Mouse (Mus musculus) limb, embryonic 10.5 days (tissue): ENCODE measurements at regions not wholly inside any gene's neighbourhood (a gene's known extent, or its start where the extent isn't known, plus 50 kb on each side); places are given as distances from the start of the nearest gene placed in this dataset.

ENCODE experiments used
- DNase-seq: peaks from one replicate; pipeline ENCODE4 v3.0.0-alpha.2; 2017; ENCODE audit warnings: low spot score
- H3K27ac ChIP-seq: fragments of 300-500 bp; sonication (generic); 2 replicates; pipeline ENCODE4 v1.5.1; 2016; ENCODE audit warnings: mild to moderate bottlenecking
- H3K27me3 ChIP-seq: fragments of 300-500 bp; sonication (generic); 2 replicates; pipeline ENCODE4 v1.6.1; 2016; ENCODE audit warnings: low read depth, mild to moderate bottlenecking; ENCODE audit not compliant: poor library complexity, severe bottlenecking
- H3K36me3 ChIP-seq: fragments of 300-500 bp; sonication (generic); 2 replicates; pipeline ENCODE4 v1.6.1; 2016; ENCODE audit warnings: mild to moderate bottlenecking, moderate library complexity
- H3K4me1 ChIP-seq: fragments of 300-500 bp; sonication (generic); 2 replicates; pipeline ENCODE4 v1.6.1; 2016
- H3K4me3 ChIP-seq: fragments of 300-500 bp; sonication (generic); 2 replicates; pipeline ENCODE4 v1.5.1; 2016; ENCODE audit warnings: mild to moderate bottlenecking, moderate library complexity
- H3K9me3 ChIP-seq: fragments of 300-500 bp; sonication (generic); replicated peaks from 2 replicates; pipeline ENCODE4 v1.6.1; 2016; ENCODE audit warnings: mild to moderate bottlenecking
- WGBS: fragments of 180-500 bp; shearing (Covaris S2); methylation state at CpG from one replicate; pipeline ENCODE4 v1.1.7; 2016; 5-methylcytosine and 5-hydroxymethylcytosine counted together

GRCm38 (mm10) chrX:99582611-99583010 is 111.5 kb upstream of the Pja1 start:
- H3K4me3 ChIP-seq = no peak overlapping the region
- no peaks in the 10 kb centered on the region for H3K9me3 ChIP-seq
- 94% methylated on average over 9 of the region's 9 CpGs for WGBS
- H3K27ac ChIP-seq = no peak overlapping the region
- peaks cover 97% of the 10 kb centered on the region for H3K27me3 ChIP-seq
- peaks cover 48% of the 10 kb centered on the region for H3K4me1 ChIP-seq
- H3K36me3 ChIP-seq = no peaks in the 10 kb centered on the region
- DNase-seq = no peak

- Histone ChIP-seq H3K27ac (peak overlapping the region; percentile 79), H3K36me3 (no peaks in the 10 kb centered on the region), H3K27me3 (peaks cover 97% of the 10 kb centered on the region), H3K9me3 (no peaks in the 10 kb centered on the region), H3K4me3 (no peak overlapping the region), H3K4me1 (peaks cover 50% of the 10 kb centered on the region)
- 27% methylated on average over 10 of the region's 10 CpGs for WGBS
- DNase-seq = no peak
Measured at GRCm38 (mm10) chrX:99581632-99582466, 110.8 kb upstream of the Pja1 start.

- no peaks in the 10 kb centered on the region for H3K36me3 ChIP-seq
- H3K9me3 ChIP-seq = no peaks in the 10 kb centered on the region
- peak; percentile 57 for DNase-seq
- WGBS = 12% methylated on average over 4 of the region's 4 CpGs
- peak overlapping the region; percentile 77 for H3K27ac ChIP-seq
- H3K4me3 ChIP-seq = no peak overlapping the region
- peaks cover 94% of the 10 kb centered on the region for H3K27me3 ChIP-seq
- peaks cover 62% of the 10 kb centered on the region for H3K4me1 ChIP-seq
Measured at GRCm38 (mm10) chrX:99579206-99579605, 108.1 kb upstream of the Pja1 start.

GRCm38 (mm10) chrX:99578796-99579195 is 107.7 kb upstream of the Pja1 start:
- Histone ChIP-seq H3K4me1 (peaks cover 66% of the 10 kb centered on the region), H3K27me3 (peaks cover 94% of the 10 kb centered on the region), H3K27ac (peak overlapping the region; percentile 77), H3K36me3 (no peaks in the 10 kb centered on the region), H3K4me3 (no peak overlapping the region), H3K9me3 (no peaks in the 10 kb centered on the region)
- WGBS = 25% methylated on average over 2 of the region's 2 CpGs
- no peak for DNase-seq

- no peak overlapping the region for H3K4me3 ChIP-seq
- peaks cover 97% of the 10 kb centered on the region for H3K27me3 ChIP-seq
- H3K9me3 ChIP-seq = no peaks in the 10 kb centered on the region
- H3K4me1 ChIP-seq = peaks cover 58% of the 10 kb centered on the region
- H3K27ac ChIP-seq = peak overlapping the region; percentile 74; the same call in 1 of the 2 replicates
- DNase-seq = no peak
- WGBS = 54% methylated on average over 5 of the region's 5 CpGs
- H3K36me3 ChIP-seq = no peaks in the 10 kb centered on the region
Measured at GRCm38 (mm10) chrX:99575105-99575504, 104.0 kb upstream of the Pja1 start.

- H3K4me3 ChIP-seq = peak overlapping the region; percentile 32
- DNase-seq = peak; percentile 74
- peaks cover 97% of the 10 kb centered on the region for H3K27me3 ChIP-seq
- H3K36me3 ChIP-seq = no peaks in the 10 kb centered on the region
- H3K4me1 ChIP-seq = peaks cover 53% of the 10 kb centered on the region
- no peaks in the 10 kb centered on the region for H3K9me3 ChIP-seq
- 26% methylated on average over 16 of the region's 18 CpGs for whole genome bisulfite sequencing
- H3K27ac ChIP-seq = peak overlapping the region; percentile 74
Measured at GRCm38 (mm10) chrX:99574441-99575103, 103.5 kb upstream of the Pja1 start.

DNA sequence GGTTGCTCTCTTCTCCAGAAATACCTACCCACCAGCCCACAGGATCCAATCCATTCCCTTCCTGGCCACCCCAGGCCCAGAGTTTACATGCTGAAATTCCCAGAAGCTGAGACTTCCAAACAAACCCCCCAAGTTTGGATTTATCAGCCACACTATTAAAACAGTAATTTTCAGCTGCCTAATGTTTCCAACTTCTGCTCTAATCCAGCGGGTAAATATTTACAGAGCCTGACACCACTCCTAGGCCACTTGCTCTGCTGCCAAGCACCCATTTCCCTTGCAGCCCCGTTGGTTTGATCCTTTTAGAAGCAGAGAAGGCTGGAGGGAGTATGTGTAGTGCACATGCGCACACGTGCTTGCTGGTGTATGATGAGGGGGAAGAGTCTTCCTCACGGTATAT is 99.1 kb upstream of the Pja1 start:
- Histone ChIP-seq H3K27ac (no peak overlapping the region), H3K36me3 (no peaks in the 10 kb centered on the region), H3K27me3 (peaks cover 100% of the 10 kb centered on the region), H3K9me3 (no peaks in the 10 kb centered on the region), H3K4me1 (peaks cover 50% of the 10 kb centered on the region), H3K4me3 (no peak overlapping the region)
- 87% methylated on average over 5 of the region's 5 CpGs for WGBS
- no peak for DNase-seq

- peak; percentile 36 for DNase-seq
- H3K27me3 ChIP-seq = peaks cover 100% of the 10 kb centered on the region
- no peaks in the 10 kb centered on the region for H3K36me3 ChIP-seq
- WGBS = 20% methylated on average over 10 of the region's 10 CpGs
- H3K4me3 ChIP-seq = peak overlapping the region; percentile 28
- H3K9me3 ChIP-seq = no peaks in the 10 kb centered on the region
- H3K27ac ChIP-seq = peak overlapping the region; percentile 75
- H3K4me1 ChIP-seq = peaks cover 31% of the 10 kb centered on the region
Measured at GRCm38 (mm10) chrX:99568244-99568643, 97.2 kb upstream of the Pja1 start.

- Histone ChIP-seq H3K4me1 (peaks cover 24% of the 10 kb centered on the region), H3K9me3 (no peaks in the 10 kb centered on the region), H3K27ac (peak overlapping the region; percentile 75), H3K36me3 (no peaks in the 10 kb centered on the region), H3K4me3 (peak overlapping the region; percentile 28), H3K27me3 (peaks cover 100% of the 10 kb centered on the region)
- DNase-seq = peak; percentile 49
- WGBS = 18% methylated on average over 28 of the region's 28 CpGs
Measured at GRCm38 (mm10) chrX:99567367-99568164, 96.5 kb upstream of the Pja1 start.

DNA sequence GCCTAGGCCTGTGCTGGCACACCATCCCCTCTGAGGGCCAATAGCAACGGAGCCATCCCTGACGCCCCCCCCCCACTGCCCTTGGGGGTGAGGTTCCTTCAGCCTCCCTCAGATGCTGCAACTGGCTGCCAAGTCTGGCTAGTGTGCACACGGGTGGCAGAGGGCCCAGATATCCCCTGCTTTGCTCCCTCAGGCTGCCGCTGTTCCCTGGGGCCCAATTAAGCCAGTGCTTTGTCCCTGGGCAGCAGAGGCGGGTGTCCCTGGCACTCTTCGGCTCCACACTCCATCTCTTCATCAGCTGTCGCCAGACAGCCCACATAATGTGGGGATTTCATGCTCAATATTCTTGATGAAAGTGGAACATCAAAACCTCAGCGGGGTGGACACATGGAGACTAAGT is 90.9 kb upstream of the Pja1 start:
- H3K4me1 ChIP-seq = peaks cover 14% of the 10 kb centered on the region
- H3K36me3 ChIP-seq = no peaks in the 10 kb centered on the region
- peaks cover 100% of the 10 kb centered on the region for H3K27me3 ChIP-seq
- DNase-seq = no peak
- H3K9me3 ChIP-seq = no peaks in the 10 kb centered on the region
- no peak overlapping the region for H3K4me3 ChIP-seq
- WGBS = 70% methylated on average over 8 of the region's 8 CpGs
- H3K27ac ChIP-seq = no peak overlapping the region

DNA sequence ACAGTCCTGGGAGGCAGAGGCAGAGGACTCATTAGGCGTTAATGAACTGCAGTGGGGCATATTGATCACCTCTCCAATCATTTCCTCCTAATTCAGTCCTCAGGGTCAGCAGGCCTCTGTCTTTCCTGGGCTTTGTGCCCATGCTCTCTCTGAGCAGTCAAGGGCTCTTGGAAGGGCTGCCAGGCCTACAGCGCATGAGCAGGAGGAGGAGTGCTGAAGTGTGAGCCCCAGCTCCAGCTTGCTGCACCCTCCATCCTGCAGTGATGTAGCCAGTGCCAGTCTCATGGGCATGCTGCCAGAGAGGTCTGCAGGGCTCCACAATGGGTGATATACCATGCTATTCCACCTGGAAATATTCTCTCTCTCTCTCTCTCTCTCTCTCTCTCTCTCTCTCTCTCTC is 89.6 kb upstream of the Pja1 start:
- H3K27ac ChIP-seq = no peak overlapping the region; the same call in 1 of the 2 replicates
- WGBS = 77% methylated on average over 2 of the region's 2 CpGs
- H3K36me3 ChIP-seq = no peaks in the 10 kb centered on the region
- H3K4me1 ChIP-seq = peaks cover 25% of the 10 kb centered on the region
- H3K27me3 ChIP-seq = peaks cover 100% of the 10 kb centered on the region
- no peak for DNase-seq
- H3K4me3 ChIP-seq = no peak overlapping the region
- no peaks in the 10 kb centered on the region for H3K9me3 ChIP-seq

DNA sequence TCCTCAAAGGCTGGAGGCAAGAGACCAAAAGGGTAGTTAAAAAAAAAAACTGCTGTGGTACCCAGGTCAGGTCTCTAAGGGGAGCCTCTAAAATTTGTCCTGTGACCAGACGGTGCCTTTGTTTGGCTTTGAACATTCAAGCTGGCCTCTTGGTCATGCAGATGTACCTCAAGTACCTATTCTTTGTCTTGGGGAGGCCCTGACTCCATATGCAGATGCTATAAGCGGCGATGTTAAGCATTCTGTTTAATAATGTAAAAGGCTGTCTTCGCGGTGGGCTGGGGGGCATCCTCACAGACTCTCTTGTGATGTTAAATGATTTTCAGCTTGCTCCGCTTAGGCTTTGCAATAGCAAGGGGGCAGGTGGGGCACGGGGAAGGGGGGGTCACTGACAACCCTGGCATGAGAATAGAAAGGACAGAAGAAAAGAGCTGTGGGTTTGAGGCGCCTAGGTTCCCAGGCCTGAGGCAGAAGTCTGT is 85.8 kb upstream of the Pja1 start:
- H3K9me3 ChIP-seq = no peaks in the 10 kb centered on the region
- H3K27ac ChIP-seq = 0 out of 2 replicates have a peak overlapping the region, but pooled peaks have one; percentile 30
- WGBS = 34% methylated on average over 8 of the region's 8 CpGs
- DNase-seq = no peak
- H3K36me3 ChIP-seq = no peaks in the 10 kb centered on the region
- H3K4me3 ChIP-seq = no peak overlapping the region
- peaks cover 99% of the 10 kb centered on the region for H3K27me3 ChIP-seq
- peaks cover 38% of the 10 kb centered on the region for H3K4me1 ChIP-seq
